Mouse (Mus musculus): ENCODE measurements around the gene Zfp580.

Zfp580 gene

GRCm38 (mm10) chr7:5030554-5031275 lies 20.6 kb upstream of the Zfp580 start:
- Histone ChIP-seq H3K9me3 (ENCODE audit: low read length) (no peaks in the 10 kb centered on the region), H3K4me1 (replicated peaks; ENCODE audit: low read depth, low read length) (peaks cover 36% of the 10 kb centered on the region), H3K36me3 (ENCODE audit: insufficient read depth, low read length) (peaks cover 53% of the 10 kb centered on the region), H3K4me3 (replicated peaks; ENCODE audit: low read length) (peak overlapping the region; percentile 79), H3K27me3 (ENCODE audit: insufficient read depth, low read length) (peaks cover 75% of the 10 kb centered on the region)
- TF ChIP-seq POU5F1 (IDR thresholded peaks at IDR 0.05; ENCODE audit: borderline replicate concordance, low read length) (no peak), NANOG (IDR thresholded peaks at IDR 0.05; ENCODE audit: borderline replicate concordance, low read length) (no peak), CTCF (conservative IDR thresholded peaks at IDR 0.05; ENCODE audit: low read length) (no peak)

- Histone ChIP-seq H3K4me1 (replicated peaks; ENCODE audit: low read depth, low read length) (peaks cover 41% of the 10 kb centered on the region), H3K9me3 (ENCODE audit: low read length) (no peaks in the 10 kb centered on the region), H3K36me3 (ENCODE audit: insufficient read depth, low read length) (peaks cover 45% of the 10 kb centered on the region), H3K27me3 (ENCODE audit: insufficient read depth, low read length) (peaks cover 77% of the 10 kb centered on the region), H3K4me3 (replicated peaks; ENCODE audit: low read length) (peak overlapping the region; percentile 79)
- TF ChIP-seq CTCF (conservative IDR thresholded peaks at IDR 0.05; ENCODE audit: low read length) (no peak), NANOG (IDR thresholded peaks at IDR 0.05; ENCODE audit: borderline replicate concordance, low read length) (no peak), POU5F1 (IDR thresholded peaks at IDR 0.05; ENCODE audit: borderline replicate concordance, low read length) (no peak)
Observed at GRCm38 (mm10) chr7:5031496-5031895, 19.8 kb upstream of the Zfp580 start.

GRCm38 (mm10) chr7:5033818-5034217 lies 17.5 kb upstream of the Zfp580 start, which contains the start of gene 4632433K11Rik:
4632433K11Rik (plus strand) TSS chr7:5034118.
- no peaks in the 10 kb centered on the region for H3K9me3 ChIP-seq (ENCODE audit: low read length)

DNA sequence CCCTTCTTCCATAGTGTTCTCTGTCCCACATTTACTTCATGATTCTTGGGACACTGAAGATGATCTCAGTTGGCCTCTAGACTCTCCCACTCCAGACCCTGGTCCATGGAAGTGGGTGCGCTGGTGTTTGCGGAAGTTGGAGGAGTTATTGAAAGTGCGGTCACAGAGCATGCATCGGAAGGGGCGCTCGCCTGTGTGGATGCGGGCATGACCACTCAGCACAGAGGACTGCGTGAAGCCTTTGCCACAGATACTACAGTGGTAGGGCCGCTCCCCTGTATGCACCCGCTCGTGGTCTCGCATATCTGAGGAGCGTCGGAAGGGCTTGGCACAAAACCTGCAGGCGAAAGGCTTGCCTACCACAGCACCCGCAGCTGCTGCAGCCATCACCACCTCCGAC lies 15.7 kb upstream of the Zfp580 start:
- Histone ChIP-seq H3K4me3 (replicated peaks; ENCODE audit: low read length) (no peak overlapping the region), H3K4me1 (replicated peaks; ENCODE audit: low read depth, low read length) (peaks cover 42% of the 10 kb centered on the region), H3K27me3 (ENCODE audit: insufficient read depth, low read length) (peaks cover 44% of the 10 kb centered on the region), H3K9me3 (ENCODE audit: low read length) (no peaks in the 10 kb centered on the region), H3K36me3 (ENCODE audit: insufficient read depth, low read length) (peaks cover 16% of the 10 kb centered on the region)
- TF ChIP-seq CTCF (conservative IDR thresholded peaks at IDR 0.05; ENCODE audit: low read length), result no peak
- no peak for TF ChIP-seq POU5F1 (IDR thresholded peaks at IDR 0.05; ENCODE audit: borderline replicate concordance, low read length)
- no peak for TF ChIP-seq NANOG (IDR thresholded peaks at IDR 0.05; ENCODE audit: borderline replicate concordance, low read length)

More at GRCm38 (mm10) chr7:5033818-5034217, 17.5 kb upstream of the Zfp580 start, which contains the start of gene 4632433K11Rik:
- peaks cover 24% of the 10 kb centered on the region for H3K36me3 ChIP-seq (ENCODE audit: insufficient read depth, low read length)
- TF ChIP-seq POU5F1 (IDR thresholded peaks at IDR 0.05; ENCODE audit: borderline replicate concordance, low read length) (no peak), NANOG (IDR thresholded peaks at IDR 0.05; ENCODE audit: borderline replicate concordance, low read length) (no peak), CTCF (conservative IDR thresholded peaks at IDR 0.05; ENCODE audit: low read length) (no peak)
- H3K4me1 ChIP-seq (replicated peaks; ENCODE audit: low read depth, low read length), result peaks cover 46% of the 10 kb centered on the region
- peaks cover 61% of the 10 kb centered on the region for H3K27me3 ChIP-seq (ENCODE audit: insufficient read depth, low read length)
- no peak within 1 kb of the TSS for H3K4me3 ChIP-seq (replicated peaks; ENCODE audit: low read length)

DNA sequence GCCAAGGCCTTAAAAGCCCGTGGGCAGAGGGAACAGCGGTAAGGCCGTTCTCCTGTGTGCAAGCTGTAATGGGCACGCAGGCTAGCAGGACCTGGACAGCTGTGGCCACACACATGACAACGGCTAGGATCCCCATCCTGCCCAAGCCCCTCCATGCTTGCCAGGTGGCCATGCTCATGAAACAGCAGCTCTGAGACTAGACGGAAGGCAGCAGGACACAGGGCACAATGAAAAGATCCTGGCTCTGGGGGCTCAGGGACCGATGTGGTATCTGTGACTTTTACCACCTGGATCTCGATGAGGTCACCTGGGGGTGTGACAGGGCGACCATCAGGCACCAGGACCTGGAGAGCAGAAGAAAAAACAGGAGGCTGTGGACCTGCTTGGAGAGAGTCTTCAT lies 15.2 kb upstream of the Zfp580 start:
- Histone ChIP-seq H3K36me3 (ENCODE audit: insufficient read depth, low read length) (peaks cover 16% of the 10 kb centered on the region), H3K4me3 (replicated peaks; ENCODE audit: low read length) (no peak overlapping the region), H3K4me1 (replicated peaks; ENCODE audit: low read depth, low read length) (peaks cover 38% of the 10 kb centered on the region), H3K9me3 (ENCODE audit: low read length) (no peaks in the 10 kb centered on the region), H3K27me3 (ENCODE audit: insufficient read depth, low read length) (peaks cover 39% of the 10 kb centered on the region)
- TF ChIP-seq NANOG (IDR thresholded peaks at IDR 0.05; ENCODE audit: borderline replicate concordance, low read length), result no peak
- no peak for TF ChIP-seq POU5F1 (IDR thresholded peaks at IDR 0.05; ENCODE audit: borderline replicate concordance, low read length)
- no peak for TF ChIP-seq CTCF (conservative IDR thresholded peaks at IDR 0.05; ENCODE audit: low read length)

GRCm38 (mm10) chr7:5037026-5037425 lies 14.3 kb upstream of the Zfp580 start:
- peaks cover 32% of the 10 kb centered on the region for H3K4me1 ChIP-seq (replicated peaks; ENCODE audit: low read depth, low read length)
- no peaks in the 10 kb centered on the region for H3K9me3 ChIP-seq (ENCODE audit: low read length)
- peaks cover 31% of the 10 kb centered on the region for H3K27me3 ChIP-seq (ENCODE audit: insufficient read depth, low read length)
- no peak overlapping the region for H3K4me3 ChIP-seq (replicated peaks; ENCODE audit: low read length)
- TF ChIP-seq POU5F1 (IDR thresholded peaks at IDR 0.05; ENCODE audit: borderline replicate concordance, low read length), result no peak
- TF ChIP-seq NANOG (IDR thresholded peaks at IDR 0.05; ENCODE audit: borderline replicate concordance, low read length), result no peak
- no peak for TF ChIP-seq CTCF (conservative IDR thresholded peaks at IDR 0.05; ENCODE audit: low read length)
- H3K36me3 ChIP-seq (ENCODE audit: insufficient read depth, low read length), result peaks cover 20% of the 10 kb centered on the region

- H3K9me3 ChIP-seq (ENCODE audit: low read length), result no peaks in the 10 kb centered on the region
- TF ChIP-seq CTCF (conservative IDR thresholded peaks at IDR 0.05; ENCODE audit: low read length), result no peak
- no peak for TF ChIP-seq POU5F1 (IDR thresholded peaks at IDR 0.05; ENCODE audit: borderline replicate concordance, low read length)
- TF ChIP-seq NANOG (IDR thresholded peaks at IDR 0.05; ENCODE audit: borderline replicate concordance, low read length), result no peak
- peaks cover 27% of the 10 kb centered on the region for H3K27me3 ChIP-seq (ENCODE audit: insufficient read depth, low read length)
- H3K4me1 ChIP-seq (replicated peaks; ENCODE audit: low read depth, low read length), result peaks cover 28% of the 10 kb centered on the region
- H3K36me3 ChIP-seq (ENCODE audit: insufficient read depth, low read length), result peaks cover 17% of the 10 kb centered on the region
- peak overlapping the region; percentile 90 for H3K4me3 ChIP-seq (replicated peaks; ENCODE audit: low read length)
Observed at GRCm38 (mm10) chr7:5037467-5037866, 13.9 kb upstream of the Zfp580 start.

DNA sequence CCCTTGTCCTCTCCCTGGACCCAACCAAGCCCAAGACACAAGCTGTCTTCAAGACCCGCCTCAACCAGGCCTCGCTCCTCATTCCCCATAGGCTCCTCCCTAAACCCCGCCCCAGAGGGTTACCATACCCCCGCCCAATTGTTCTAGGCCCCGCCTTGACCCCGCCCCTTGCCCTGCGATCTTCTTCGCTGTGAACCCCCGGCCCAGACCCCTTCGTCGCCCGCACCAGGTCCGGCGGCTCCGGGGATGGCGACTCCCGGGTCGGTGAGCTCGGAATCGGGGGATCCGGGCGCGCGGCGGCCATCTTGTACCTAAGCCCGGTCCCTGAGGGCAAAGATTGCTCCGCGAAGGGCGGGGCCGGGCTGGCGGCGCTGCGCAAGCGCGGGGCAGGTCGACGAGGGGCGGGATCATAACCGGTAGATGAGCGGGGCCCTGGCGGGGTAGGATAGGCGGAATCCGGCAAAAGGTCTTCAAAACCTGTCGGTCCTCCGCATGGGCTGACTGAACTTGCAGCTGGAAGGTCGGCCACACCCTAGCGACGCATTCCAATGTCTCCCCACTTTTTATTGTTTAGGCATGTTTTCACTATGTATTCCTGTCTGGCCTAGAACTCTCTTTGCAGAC lies 13.1 kb upstream of the Zfp580 start, which contains the start of gene Zfp784:
Gene Zfp784 (minus strand): TSS at position 338 of the 624 bp plus-strand sequence.
- TF ChIP-seq POU5F1 (IDR thresholded peaks at IDR 0.05; ENCODE audit: borderline replicate concordance, low read length) (no peak), NANOG (IDR thresholded peaks at IDR 0.05; ENCODE audit: borderline replicate concordance, low read length) (no peak), CTCF (conservative IDR thresholded peaks at IDR 0.05; ENCODE audit: low read length) (no peak)
- peaks cover 10% of the 10 kb centered on the region for H3K36me3 ChIP-seq (ENCODE audit: insufficient read depth, low read length)
- H3K4me3 ChIP-seq (replicated peaks; ENCODE audit: low read length), result peak within 1 kb of the TSS; percentile 90
- peaks cover 28% of the 10 kb centered on the region for H3K4me1 ChIP-seq (replicated peaks; ENCODE audit: low read depth, low read length)
- H3K27me3 ChIP-seq (ENCODE audit: insufficient read depth, low read length), result peaks cover 19% of the 10 kb centered on the region
- H3K9me3 ChIP-seq (ENCODE audit: low read length), result no peaks in the 10 kb centered on the region

Measured in E14TG2a.4 (cell line).